Mouse (Mus musculus): Measurements from ENCODE around the gene Lrrc61. TPM values are rescaled to one million over a fixed set of nuclear protein-coding genes. Genes with fewer than 3 reads are reported as not detected.

The Lrrc61 gene
- polyA plus RNA-seq, 1 experiment from 2014 or later = 11.9 TPM

GRCm38 (mm10) chr6:48555104-48555890 is 701 bp downstream of the Lrrc61 start:
- no peaks in the 10 kb centered on the region for H3K27me3 ChIP-seq (ENCODE audit: insufficient read depth, low read length)
- H3K4me3 ChIP-seq (replicated peaks; ENCODE audit: low read depth, low read length) = peak overlapping the region; percentile 46
- H3K27ac ChIP-seq = peak overlapping the region; percentile 98
- H3K4me1 ChIP-seq (replicated peaks; ENCODE audit: insufficient read depth, low read length) = peaks cover 3% of the 10 kb centered on the region; the same call in 1 of the 2 replicates
- peak overlapping the region; percentile 76 for H3K4me2 ChIP-seq (ENCODE audit: low read length)
- no peaks in the 10 kb centered on the region for H3K9me3 ChIP-seq (replicated peaks; ENCODE audit: low read length)
- DNase-seq (ENCODE audit: low spot score) = peak; percentile 94
- peak; percentile 72 for ATAC-seq (replicated peaks; ENCODE audit: low FRiP score, low read depth)
- 26% methylated on average over 14 of the region's 14 CpGs for WGBS
- peak overlapping the region; percentile 69 for H3K9ac ChIP-seq (ENCODE audit: low read depth, low read length)
- no peak for TF ChIP-seq CTCF (IDR thresholded peaks at IDR 0.05; ENCODE audit: low read depth)
- peaks cover 3% of the 10 kb centered on the region; the same call in 1 of the 2 replicates for H3K36me3 ChIP-seq (ENCODE audit: insufficient read depth, low read length)

GRCm38 (mm10) chr6:48555956-48556355 is 1.4 kb downstream of the Lrrc61 start:
- Histone ChIP-seq H3K4me2 (ENCODE audit: low read length) (no peak overlapping the region), H3K9ac (ENCODE audit: low read depth, low read length) (no peak overlapping the region), H3K27ac (0 out of 2 replicates have a peak overlapping the region, but pooled peaks have one; percentile 98), H3K4me3 (replicated peaks; ENCODE audit: low read depth, low read length) (no peak overlapping the region), H3K4me1 (replicated peaks; ENCODE audit: insufficient read depth, low read length) (peaks cover 3% of the 10 kb centered on the region; the same call in 1 of the 2 replicates), H3K36me3 (ENCODE audit: insufficient read depth, low read length) (peaks cover 3% of the 10 kb centered on the region; the same call in 1 of the 2 replicates), H3K27me3 (ENCODE audit: insufficient read depth, low read length) (no peaks in the 10 kb centered on the region), H3K9me3 (replicated peaks; ENCODE audit: low read length) (no peaks in the 10 kb centered on the region)
- 93% methylated on average over 3 of the region's 3 CpGs for WGBS
- DNase-seq (ENCODE audit: low spot score) (no peak), ATAC-seq (replicated peaks; ENCODE audit: low FRiP score, low read depth) (no peak)
- TF ChIP-seq CTCF (IDR thresholded peaks at IDR 0.05; ENCODE audit: low read depth) = no peak

- ATAC-seq (replicated peaks; ENCODE audit: low FRiP score, low read depth) (no peak), DNase-seq (ENCODE audit: low spot score) (no peak)
- TF ChIP-seq CTCF (IDR thresholded peaks at IDR 0.05; ENCODE audit: low read depth) = no peak
- Histone ChIP-seq H3K4me3 (replicated peaks; ENCODE audit: low read depth, low read length) (no peak overlapping the region), H3K4me2 (ENCODE audit: low read length) (no peak overlapping the region), H3K36me3 (ENCODE audit: insufficient read depth, low read length) (no peaks in the 10 kb centered on the region), H3K27ac (no peak overlapping the region), H3K27me3 (ENCODE audit: insufficient read depth, low read length) (no peaks in the 10 kb centered on the region), H3K4me1 (replicated peaks; ENCODE audit: insufficient read depth, low read length) (peaks cover 24% of the 10 kb centered on the region; the same call in 1 of the 2 replicates), H3K9ac (ENCODE audit: low read depth, low read length) (no peak overlapping the region), H3K9me3 (replicated peaks; ENCODE audit: low read length) (no peaks in the 10 kb centered on the region)
- 69% methylated on average over 4 of the region's 4 CpGs for WGBS
Observed at GRCm38 (mm10) chr6:48565693-48566310, 11.2 kb downstream of the Lrrc61 start.

- 7% methylated on average over 5 of the region's 5 CpGs for WGBS
- H3K9me3 ChIP-seq (replicated peaks; ENCODE audit: low read length) = no peaks in the 10 kb centered on the region
- TF ChIP-seq CTCF (IDR thresholded peaks at IDR 0.05; ENCODE audit: low read depth) = no peak
- H3K4me2 ChIP-seq (ENCODE audit: low read length) = no peak overlapping the region
- H3K4me1 ChIP-seq (replicated peaks; ENCODE audit: insufficient read depth, low read length) = peaks cover 24% of the 10 kb centered on the region; the same call in 1 of the 2 replicates
- no peaks in the 10 kb centered on the region for H3K27me3 ChIP-seq (ENCODE audit: insufficient read depth, low read length)
- no peak overlapping the region for H3K9ac ChIP-seq (ENCODE audit: low read depth, low read length)
- no peak overlapping the region for H3K27ac ChIP-seq
- H3K36me3 ChIP-seq (ENCODE audit: insufficient read depth, low read length) = no peaks in the 10 kb centered on the region
- ATAC-seq (replicated peaks; ENCODE audit: low FRiP score, low read depth) = peak; percentile 40; the same call in 1 of the 2 replicates
- peak; percentile 81 for DNase-seq (ENCODE audit: low spot score)
- H3K4me3 ChIP-seq (replicated peaks; ENCODE audit: low read depth, low read length) = no peak overlapping the region
Observed at GRCm38 (mm10) chr6:48566312-48566711, 11.7 kb downstream of the Lrrc61 start.

GRCm38 (mm10) chr6:48568036-48568984 is 13.7 kb downstream of the Lrrc61 start:
- Histone ChIP-seq H3K4me1 (replicated peaks; ENCODE audit: insufficient read depth, low read length) (peaks cover 30% of the 10 kb centered on the region), H3K9me3 (replicated peaks; ENCODE audit: low read length) (no peaks in the 10 kb centered on the region), H3K27ac (peak overlapping the region; percentile 72), H3K4me3 (replicated peaks; ENCODE audit: low read depth, low read length) (no peak overlapping the region), H3K27me3 (ENCODE audit: insufficient read depth, low read length) (no peaks in the 10 kb centered on the region), H3K4me2 (ENCODE audit: low read length) (peak overlapping the region; percentile 23; the same call in 1 of the 2 replicates), H3K9ac (ENCODE audit: low read depth, low read length) (no peak overlapping the region), H3K36me3 (ENCODE audit: insufficient read depth, low read length) (no peaks in the 10 kb centered on the region)
- 39% methylated on average over 21 of the region's 21 CpGs for WGBS
- peak; percentile 77 for DNase-seq (ENCODE audit: low spot score)
- ATAC-seq (replicated peaks; ENCODE audit: low FRiP score, low read depth) = peak; percentile 55
- TF ChIP-seq CTCF (IDR thresholded peaks at IDR 0.05; ENCODE audit: low read depth) = no peak

Measured in kidney, postnatal 0 days (tissue).